Mouse (Mus musculus): Measurements from ENCODE around the gene Ssr2. TPM values are rescaled to one million over a fixed set of nuclear protein-coding genes. Genes with fewer than 3 reads are reported as not detected.
A peak's percentile ranks its signal among the peaks of the same experiment; 100 is the strongest.

The Ssr2 gene
- total and polyA plus RNA-seq, 3 experiments: 346 to 377 (median 364) TPM

DNA sequence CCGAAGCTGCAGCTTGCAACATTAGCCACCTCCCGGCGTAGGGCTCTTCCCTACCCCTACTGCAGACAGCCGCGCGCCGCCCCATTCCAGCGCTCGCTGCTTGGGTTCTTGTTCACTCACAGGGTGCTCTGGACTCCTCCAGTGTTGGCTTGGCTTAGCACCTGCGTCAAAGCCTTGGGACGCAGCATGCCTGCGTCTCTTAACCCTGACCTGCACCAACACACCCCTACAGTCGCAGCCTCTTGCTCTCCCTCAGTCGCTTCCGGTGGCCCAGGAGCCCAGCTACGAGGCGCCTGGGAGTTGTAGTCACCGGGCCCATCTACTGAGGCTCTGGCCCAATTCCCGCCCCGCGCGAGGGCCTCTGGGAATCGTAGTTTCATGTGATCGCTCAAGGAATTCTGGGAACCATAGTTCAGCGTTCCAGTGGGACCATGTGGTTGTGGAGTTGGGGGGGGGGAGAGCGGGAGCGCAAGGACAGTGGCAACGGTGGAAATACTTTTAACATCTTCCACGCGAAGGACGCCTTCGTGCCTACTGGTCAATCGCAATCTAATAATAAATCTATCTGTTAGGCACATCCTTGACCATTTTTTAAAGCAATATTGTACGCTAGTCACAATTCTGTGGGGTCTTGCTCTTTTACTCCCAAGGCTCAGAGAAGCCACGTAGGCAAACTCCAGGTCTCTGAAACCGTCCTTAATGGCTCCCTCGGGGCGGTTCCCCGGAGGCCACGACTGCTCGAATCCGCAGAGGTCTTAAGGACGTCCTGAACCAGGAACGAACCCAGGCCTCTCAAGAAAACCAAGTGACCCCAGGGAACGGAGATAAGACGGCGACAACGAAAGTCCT lies 22.8 kb upstream of the Ssr2 start, which contains the start of gene Lamtor2 (continued):
- 0 out of 2 replicates have a peak, but pooled peaks have one; percentile 10 for TF ChIP-seq TBP (conservative IDR thresholded peaks at IDR 0.05; ENCODE audit: low read depth, low read length)
- no peak for TF ChIP-seq CHD1 (IDR thresholded peaks at IDR 0.05; ENCODE audit: low read depth, low read length)
- TF ChIP-seq RAD21 (IDR thresholded peaks at IDR 0.05; ENCODE audit: low read depth, low read length): no peak
- no peak for TF ChIP-seq USF2 (conservative IDR thresholded peaks at IDR 0.05; ENCODE audit: low read depth, low read length)
- no peak for TF ChIP-seq RCOR1 (conservative IDR thresholded peaks at IDR 0.05; ENCODE audit: low read depth, low read length)
- peak; percentile 76; the same call in 1 of the 2 replicates for TF ChIP-seq GABPA (IDR thresholded peaks at IDR 0.05; ENCODE audit: insufficient replicate concordance, low read depth, low read length)
- TF ChIP-seq ETS1 (conservative IDR thresholded peaks at IDR 0.05; ENCODE audit: low read depth, low read length): no peak
- TF ChIP-seq ZC3H11A (IDR thresholded peaks at IDR 0.05; ENCODE audit: low read depth, low read length): no peak
- TF ChIP-seq ZKSCAN1 (IDR thresholded peaks at IDR 0.05; ENCODE audit: borderline replicate concordance, low read depth, low read length): no peak
- no peak for TF ChIP-seq PAX5 (IDR thresholded peaks at IDR 0.05; ENCODE audit: low read length)
- peak; percentile 54; the same call in 1 of the 2 replicates for TF ChIP-seq CHD2 (IDR thresholded peaks at IDR 0.05; ENCODE audit: low read length)
- peak; percentile 92 for TF ChIP-seq ELF1 (IDR thresholded peaks at IDR 0.05; ENCODE audit: low read depth, low read length)
- TF ChIP-seq E2F4 (IDR thresholded peaks at IDR 0.05; ENCODE audit: insufficient replicate concordance, low read depth, low read length): peak; percentile 91; the same call in 1 of the 2 replicates
- peak; percentile 83 for TF ChIP-seq MXI1 (IDR thresholded peaks at IDR 0.05; ENCODE audit: low read depth, low read length)
- TF ChIP-seq MEF2A (IDR thresholded peaks at IDR 0.05; ENCODE audit: borderline replicate concordance, low read depth, low read length): peak; percentile 19; the same call in 1 of the 2 replicates
- TF ChIP-seq POLR2AphosphoS2 (IDR thresholded peaks at IDR 0.05; ENCODE audit: low read depth, low read length): peak; percentile 28; the same call in 1 of the 2 replicates
- no peak for TF ChIP-seq ZNF384 (IDR thresholded peaks at IDR 0.05; ENCODE audit: low read depth, low read length)
- no peak; the same call in 1 of the 2 replicates for TF ChIP-seq SIN3A (IDR thresholded peaks at IDR 0.05; ENCODE audit: low read length)
- no peak for TF ChIP-seq CTCF (conservative IDR thresholded peaks at IDR 0.05 in 1 of 2, IDR thresholded peaks at IDR 0.05 in 1 of 2; ENCODE audit: low read depth in 2 of 2, low read length in 2 of 2)
- TF ChIP-seq POLR2A (IDR thresholded peaks at IDR 0.05; ENCODE audit: low read depth, low read length): peak; percentile 73
- peak; percentile 43; the same call in 1 of the 2 replicates for TF ChIP-seq ZMIZ1 (IDR thresholded peaks at IDR 0.05; ENCODE audit: low read depth, low read length)
- peak; percentile 86; the same call in 1 of the 2 replicates for TF ChIP-seq MAZ (IDR thresholded peaks at IDR 0.05; ENCODE audit: low read depth, low read length)
- no peak for TF ChIP-seq MAFK (IDR thresholded peaks at IDR 0.05; ENCODE audit: insufficient replicate concordance, low read length)

DNA sequence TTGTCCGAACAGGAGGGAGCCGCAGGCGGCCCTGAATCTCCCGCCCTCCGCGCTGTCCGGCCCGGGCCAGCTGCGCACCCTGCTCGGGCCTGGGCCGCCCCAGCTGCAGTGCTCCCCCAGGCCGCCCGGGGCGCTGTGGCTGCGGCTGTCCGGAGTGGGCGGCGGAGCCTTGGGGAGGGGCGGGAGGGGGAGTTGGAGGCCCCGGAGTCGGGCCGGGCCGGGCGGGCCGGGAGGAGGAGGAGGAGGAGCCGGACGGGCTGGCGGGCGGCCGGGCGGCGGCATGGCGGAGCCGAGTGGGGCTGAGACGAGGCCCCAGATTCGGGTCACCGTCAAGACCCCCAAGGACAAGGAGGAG lies 22.2 kb upstream of the Ssr2 start, which contains the start of gene Ubqln4:
TSS of gene Ubqln4 (plus strand) at position 234 of the 355 bp plus-strand sequence.
- dilution Hi-C loops (cut with MboI; ENCODE audit: extremely low pct_ligation_motif_present, extremely low pct_unique_long_range_greater_than_20kb, low sequenced_read_pairs): no loop called here
- Histone ChIP-seq H3K27ac (ENCODE audit: insufficient read depth, low read depth) (peak within 1 kb of the TSS; percentile 70), H3K79me2 (replicated peaks; ENCODE audit: control insufficient read depth, extremely low read depth, insufficient read depth, poor library complexity, severe bottlenecking) (peaks cover 14% of the 10 kb centered on the region), H3K27me3 (replicated peaks) (no peaks in the 10 kb centered on the region), H3K9me3 (replicated peaks; ENCODE audit: low read length) (no peaks in the 10 kb centered on the region), H3K9ac (ENCODE audit: insufficient read depth, low read depth) (peak within 1 kb of the TSS; percentile 91), H3K4me3 (replicated peaks in 1 of 3; ENCODE audit: low read depth in 2 of 3, low read length in 2 of 3, poor library complexity in 1 of 3) (peak within 1 kb of the TSS; percentile 92 to 97 (median 93)), H3K4me1 (ENCODE audit: control insufficient read depth in 1 of 2, insufficient read depth in 2 of 2) (peaks cover 7 to 28% of the 10 kb centered on the region in 2 experiments; a peak in 3 of 4 replicates), H3K36me3 (replicated peaks in 1 of 2; ENCODE audit: control insufficient read depth in 1 of 2, insufficient read depth in 1 of 2, low read length in 1 of 2) (peaks cover 23 to 47% of the 10 kb centered on the region in 2 experiments), H3K4me2 (ENCODE audit: insufficient read depth, low read depth, poor library complexity, severe bottlenecking) (peak within 1 kb of the TSS; percentile 82)
- peak; percentile 78 for DNase-seq (ENCODE audit: extremely low read depth)
- in situ Hi-C loops (cut with MboI; ENCODE audit: low pct_ligation_motif_present, low pct_unique_long_range_greater_than_20kb, low sequenced_read_pairs): loop anchor here (10.0 kb wide), 1 partner anchor 201 kb away; no protein-coding TSS in a partner anchor
- TF ChIP-seq ZNF384 (IDR thresholded peaks at IDR 0.05; ENCODE audit: low read depth, low read length) (no peak), MXI1 (IDR thresholded peaks at IDR 0.05; ENCODE audit: low read depth, low read length) (no peak; the same call in 1 of the 2 replicates), POLR2A (IDR thresholded peaks at IDR 0.05; ENCODE audit: low read depth, low read length) (peak; percentile 83), ZMIZ1 (IDR thresholded peaks at IDR 0.05; ENCODE audit: low read depth, low read length) (peak; percentile 73), CTCF (conservative IDR thresholded peaks at IDR 0.05 in 1 of 2, IDR thresholded peaks at IDR 0.05 in 1 of 2; ENCODE audit: low read depth in 2 of 2, low read length in 2 of 2) (peak in 1 of 2 experiments; percentile 73; a peak in 2 of 4 replicates), TBP (conservative IDR thresholded peaks at IDR 0.05; ENCODE audit: low read depth, low read length) (no peak), SMC3 (IDR thresholded peaks at IDR 0.05; ENCODE audit: low read depth, low read length) (peak; percentile 8; the same call in 1 of the 2 replicates), JUND (conservative IDR thresholded peaks at IDR 0.05; ENCODE audit: low read depth, low read length) (no peak), NELFE (IDR thresholded peaks at IDR 0.05; ENCODE audit: low read depth, low read length) (peak; percentile 73), MAZ (IDR thresholded peaks at IDR 0.05; ENCODE audit: low read depth, low read length) (peak; percentile 69; the same call in 1 of the 2 replicates), ZKSCAN1 (IDR thresholded peaks at IDR 0.05; ENCODE audit: borderline replicate concordance, low read depth, low read length) (no peak), POLR2AphosphoS2 (IDR thresholded peaks at IDR 0.05; ENCODE audit: low read depth, low read length) (no peak), TCF12 (IDR thresholded peaks at IDR 0.05; ENCODE audit: low read depth, low read length) (peak; percentile 81), ELF1 (IDR thresholded peaks at IDR 0.05; ENCODE audit: low read depth, low read length) (peak; percentile 45; the same call in 1 of the 2 replicates), NRF1 (IDR thresholded peaks at IDR 0.05; ENCODE audit: low read depth, low read length) (peak; percentile 71), BHLHE40 (IDR thresholded peaks at IDR 0.05; ENCODE audit: low read depth, low read length) (no peak), MEF2A (IDR thresholded peaks at IDR 0.05; ENCODE audit: borderline replicate concordance, low read depth, low read length) (peak; percentile 32; the same call in 1 of the 2 replicates), USF1 (IDR thresholded peaks at IDR 0.05; ENCODE audit: low read depth, low read length) (no peak; the same call in 1 of the 2 replicates), ZC3H11A (IDR thresholded peaks at IDR 0.05; ENCODE audit: low read depth, low read length) (no peak), JUN (IDR thresholded peaks at IDR 0.05; ENCODE audit: insufficient read depth, low read depth, low read length) (no peak)

Data from CH12.LX (cell line).